Mouse (Mus musculus) heart, adult 9 months (tissue): Measurements from ENCODE around the gene Gsta2.
"Not testable (repeated sequence)": the region's sequence is repeated elsewhere in the genome, so short reads cannot be mapped to it uniquely, and the experiment has no call there.

ENCODE experiments used
- DNase-seq, 2 experiments: peaks; one replicate each; pipeline ENCODE4 v3.0.0; 2022; ENCODE audit warnings: low spot score in 2 of 2

Gsta2 gene

DNA sequence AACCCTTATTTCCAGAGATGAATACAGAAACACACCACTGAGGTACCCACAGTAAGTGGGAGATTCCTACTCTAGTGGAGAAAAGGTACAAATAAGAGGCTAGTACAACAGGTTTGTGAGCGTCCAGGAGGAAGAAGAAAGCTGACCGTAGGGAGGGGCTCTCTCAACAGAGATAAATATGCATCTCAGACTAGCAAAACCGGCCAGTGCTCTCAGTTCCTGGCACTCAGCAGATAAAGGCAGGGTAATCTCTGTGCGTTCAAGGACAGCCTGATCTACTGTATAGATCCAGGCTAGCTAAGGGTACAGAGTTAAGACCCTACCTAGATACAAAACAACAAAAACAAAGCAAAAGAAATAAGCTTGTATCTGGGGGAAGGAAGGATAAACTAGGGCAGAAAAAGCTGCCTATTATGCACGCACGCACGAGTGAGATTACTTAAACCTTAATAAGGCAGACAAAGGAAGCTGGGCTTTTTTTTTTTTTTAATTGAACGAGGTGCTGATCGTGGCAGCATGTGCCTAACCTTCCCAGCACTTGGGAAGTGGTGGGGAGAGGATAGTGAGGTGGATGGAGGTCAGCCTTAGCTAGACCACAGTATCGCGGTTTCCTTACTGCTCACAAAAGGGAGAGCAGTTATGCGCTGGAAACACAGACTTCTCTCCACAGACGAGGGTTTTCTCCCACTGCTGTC lies 10.4 kb upstream of the Gsta2 start:
- DNase-seq: no peak

DNA sequence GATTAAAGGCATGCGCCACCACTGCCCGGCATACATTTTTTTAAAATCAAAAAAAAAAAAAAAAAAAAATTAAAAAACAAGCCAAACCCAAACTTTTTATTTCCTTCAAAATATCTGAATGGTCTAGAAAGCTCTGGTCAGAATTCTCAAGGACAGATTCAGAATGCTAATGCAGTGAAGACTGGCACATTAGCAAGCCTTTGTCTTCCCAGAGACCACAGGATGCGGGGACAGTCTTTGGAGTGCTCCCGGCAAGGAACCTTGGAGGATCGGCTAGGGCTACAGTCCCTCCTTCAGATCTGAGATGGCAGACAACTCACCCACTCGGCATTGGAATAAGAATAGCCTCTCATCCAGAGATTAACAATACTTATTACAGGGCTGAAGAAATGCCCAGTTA lies 9.1 kb upstream of the Gsta2 start:
- DNase-seq: no peak

DNA sequence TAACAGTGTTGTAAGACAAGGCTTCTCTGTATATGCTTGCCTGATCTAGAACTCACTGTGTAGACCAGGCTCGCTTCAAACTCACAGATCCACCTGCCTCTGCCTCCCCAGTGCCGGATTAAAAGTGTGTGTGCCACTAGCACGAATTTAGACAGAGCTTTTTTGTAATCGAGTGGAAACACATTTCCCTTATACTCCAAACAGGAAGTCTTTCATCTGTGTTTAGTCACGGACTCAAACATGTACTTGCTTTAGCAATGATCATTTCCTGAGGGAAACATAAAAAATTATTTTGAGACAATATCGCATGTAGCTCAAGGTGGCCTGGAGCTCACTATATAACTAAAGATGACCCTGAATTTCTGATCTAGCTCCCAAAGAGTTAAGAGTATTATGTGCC lies 7.8 kb upstream of the Gsta2 start:
- DNase-seq: no peak

DNA sequence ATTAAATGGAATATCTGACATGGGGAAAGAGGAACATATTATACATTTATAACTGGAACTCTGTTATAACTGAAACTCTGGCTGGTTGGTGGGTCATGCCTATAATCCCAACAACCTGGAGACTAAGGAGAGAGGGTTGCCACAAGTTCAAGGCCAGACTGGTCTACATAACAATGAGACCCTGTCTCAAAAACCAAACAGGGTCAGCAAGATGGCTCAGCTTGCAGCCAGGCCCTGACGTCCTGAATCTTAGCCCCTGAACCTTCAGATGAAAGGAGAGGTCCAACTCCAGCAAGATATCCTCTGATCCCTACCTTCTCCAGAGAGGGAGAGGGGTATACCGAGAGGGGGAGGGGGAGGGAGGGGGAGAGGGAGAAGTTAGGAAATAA lies 4.9 kb upstream of the Gsta2 start:
- no peak for DNase-seq

DNA sequence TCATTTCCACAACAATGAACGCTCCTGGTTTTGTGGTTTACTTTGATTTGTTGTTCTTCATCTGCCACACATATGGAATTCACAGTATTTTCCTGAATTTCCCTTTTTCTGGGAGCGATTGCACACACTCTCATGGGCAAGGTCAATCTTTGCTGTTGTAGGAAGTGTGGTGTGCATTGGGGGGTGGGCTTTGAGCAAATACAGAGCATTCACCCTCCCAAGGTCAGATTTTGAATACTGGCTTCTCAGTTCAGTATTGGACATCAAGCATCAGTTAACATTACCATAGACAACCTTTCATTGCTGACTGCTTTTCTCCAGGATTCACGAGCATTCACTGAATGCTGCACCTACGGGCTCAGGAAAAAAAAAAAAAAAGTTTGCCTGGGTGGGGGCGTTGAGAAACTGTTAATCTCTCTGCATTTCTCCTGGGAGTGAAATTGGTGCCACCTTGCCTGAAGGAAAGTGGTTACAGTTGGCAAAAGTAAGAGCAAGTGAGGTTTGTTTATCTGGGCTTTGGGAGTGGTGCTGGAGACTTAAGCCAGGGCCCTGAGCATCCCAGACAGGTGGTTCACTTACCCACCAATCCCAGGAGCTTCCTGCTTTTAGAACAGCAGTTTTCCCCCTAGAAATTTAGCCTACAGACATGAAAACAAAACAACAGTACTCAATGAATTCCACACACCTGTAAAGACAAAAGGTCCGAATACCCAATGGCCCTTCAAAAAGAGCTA lies 4.3 kb upstream of the Gsta2 start:
- DNase-seq: no peak

DNA sequence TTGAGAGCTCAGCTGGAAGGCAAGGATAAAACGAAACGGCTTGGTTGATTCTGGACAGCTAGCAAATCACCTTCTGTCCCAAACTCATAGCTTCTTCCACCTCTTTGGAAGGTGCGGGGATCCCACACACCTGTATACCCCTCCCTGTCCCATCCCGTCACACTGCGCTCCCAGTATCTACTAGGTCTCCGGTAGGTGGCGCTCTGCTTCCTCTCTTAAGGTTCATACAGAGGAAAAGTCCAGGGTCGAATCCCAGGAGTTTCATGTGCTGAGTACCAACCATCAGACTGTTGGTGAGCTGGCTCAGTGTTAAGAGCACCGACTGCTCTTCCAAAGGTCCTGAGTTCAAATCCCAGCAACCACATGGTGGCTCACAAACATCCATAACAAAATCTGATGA lies 2.5 kb upstream of the Gsta2 start:
- peak; percentile 9 to 30 for DNase-seq

DNA sequence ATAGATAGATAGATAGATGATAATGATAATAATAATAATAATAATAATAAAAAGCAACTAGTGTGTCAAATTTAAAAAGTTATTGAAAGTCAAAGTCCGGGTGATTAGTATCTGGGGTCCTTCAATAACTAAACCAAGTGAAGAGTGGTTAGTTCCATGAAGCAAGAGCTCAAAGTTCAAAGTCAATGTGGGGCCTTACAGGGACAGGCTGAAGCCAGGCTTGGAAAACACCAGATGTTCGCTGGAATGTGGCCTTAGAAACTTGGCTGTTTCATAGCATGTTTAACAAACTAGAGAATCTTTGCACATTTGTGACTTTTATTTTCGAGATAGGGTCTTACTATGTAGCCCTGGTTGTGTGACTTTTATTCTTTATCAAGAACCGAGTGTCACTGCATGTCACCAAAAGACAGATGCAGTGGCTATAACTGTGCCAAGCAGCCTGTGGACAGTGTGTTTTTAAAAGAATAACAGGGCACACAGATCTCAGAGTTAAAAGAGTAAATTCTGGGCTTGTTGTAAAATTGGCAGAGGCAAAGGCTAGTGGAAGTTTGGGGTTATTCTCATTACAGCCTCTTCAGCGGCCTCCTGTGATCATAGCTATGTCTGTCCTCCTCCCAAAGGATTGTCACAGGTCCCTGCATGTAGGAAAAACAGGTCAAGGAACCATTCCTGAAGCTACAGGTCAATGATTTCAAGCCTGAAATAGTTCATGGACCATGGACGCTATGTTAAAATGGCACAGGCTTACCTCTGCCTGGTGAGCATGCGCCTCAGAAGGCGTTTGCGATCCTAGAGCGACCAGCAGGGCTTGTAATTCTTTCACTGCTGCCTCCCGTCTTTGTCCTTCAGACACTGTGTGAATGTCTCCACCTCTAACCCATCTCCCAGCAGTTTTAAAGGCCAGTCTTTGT lies 666 bp downstream of the Gsta2 start:
- DNase-seq: peak in 1 of 2 experiments; percentile 1

DNA sequence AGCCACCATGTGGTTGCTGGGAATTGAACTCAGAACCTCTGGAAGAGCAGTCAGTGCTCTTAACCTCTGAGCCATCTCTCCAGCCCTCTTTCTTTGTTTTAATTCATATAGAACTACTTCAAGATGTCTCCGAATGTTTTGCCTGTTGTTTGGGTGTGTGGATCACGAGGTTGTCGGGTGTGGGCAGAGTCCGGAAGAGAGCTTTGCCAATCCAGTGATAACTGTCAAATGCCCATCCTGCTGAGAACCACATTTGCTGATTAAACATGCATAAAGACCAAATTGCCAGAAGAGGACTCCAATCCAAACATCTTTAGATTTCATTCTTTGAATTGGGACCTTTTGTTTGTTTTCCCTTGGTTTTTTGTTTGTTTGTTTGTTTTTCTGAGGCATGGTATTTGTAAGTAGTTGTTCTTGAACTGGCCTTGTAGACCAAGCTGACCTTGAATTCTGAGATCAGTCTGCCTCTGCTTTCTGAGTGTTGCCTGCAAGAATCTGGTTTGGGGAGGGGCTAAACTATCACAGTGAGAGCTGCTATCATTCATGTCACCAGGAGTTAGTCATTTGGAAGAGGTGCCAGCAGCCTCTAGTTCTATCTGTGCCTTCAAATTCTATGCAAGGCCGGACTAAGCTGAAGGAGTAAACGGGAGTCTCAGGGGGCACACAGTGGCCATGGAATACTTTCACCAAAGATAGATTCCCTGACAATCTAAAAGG lies 3.9 kb downstream of the Gsta2 start:
- DNase-seq: no peak

DNA sequence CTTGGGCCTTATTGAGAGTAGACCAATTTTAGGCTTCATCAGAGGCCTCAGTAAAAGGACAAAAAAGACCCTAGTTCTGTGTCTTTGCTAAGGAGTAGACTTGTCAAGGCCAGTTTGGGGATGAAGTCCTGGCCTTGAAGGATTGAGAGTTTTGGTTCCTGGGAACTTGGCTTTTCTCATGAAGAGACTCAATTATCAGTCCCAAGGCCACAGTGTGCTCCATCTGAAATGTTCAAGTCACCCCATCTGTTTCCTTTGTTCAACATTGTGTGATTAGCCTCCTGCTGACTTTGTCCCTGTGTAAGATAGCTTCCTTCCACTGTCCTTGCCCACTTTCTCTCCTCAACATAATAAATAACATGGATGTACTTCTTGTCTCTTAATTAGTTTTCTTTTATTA lies 5.6 kb downstream of the Gsta2 start:
- not testable (repeated sequence) for DNase-seq

DNA sequence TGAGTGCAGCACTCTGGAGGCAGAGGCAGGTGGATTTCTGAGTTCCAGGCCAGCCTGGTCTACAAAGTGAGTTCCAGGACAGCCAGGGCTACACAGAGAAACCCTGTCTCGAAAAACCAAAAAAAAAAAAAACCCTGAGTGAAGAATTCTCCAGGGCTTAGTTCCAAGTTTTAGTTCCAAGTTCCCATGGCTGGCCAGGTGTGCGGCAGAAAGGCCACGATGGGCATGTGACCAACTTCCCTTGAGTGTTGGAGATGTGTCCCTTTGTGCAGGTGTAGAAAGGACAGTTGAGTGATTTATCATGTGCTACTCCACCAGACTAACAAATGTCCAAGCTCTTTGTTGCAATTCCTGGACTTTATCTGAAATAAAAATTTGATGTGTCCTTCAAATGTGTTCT lies 6.4 kb downstream of the Gsta2 start:
- not testable (repeated sequence) for DNase-seq

DNA sequence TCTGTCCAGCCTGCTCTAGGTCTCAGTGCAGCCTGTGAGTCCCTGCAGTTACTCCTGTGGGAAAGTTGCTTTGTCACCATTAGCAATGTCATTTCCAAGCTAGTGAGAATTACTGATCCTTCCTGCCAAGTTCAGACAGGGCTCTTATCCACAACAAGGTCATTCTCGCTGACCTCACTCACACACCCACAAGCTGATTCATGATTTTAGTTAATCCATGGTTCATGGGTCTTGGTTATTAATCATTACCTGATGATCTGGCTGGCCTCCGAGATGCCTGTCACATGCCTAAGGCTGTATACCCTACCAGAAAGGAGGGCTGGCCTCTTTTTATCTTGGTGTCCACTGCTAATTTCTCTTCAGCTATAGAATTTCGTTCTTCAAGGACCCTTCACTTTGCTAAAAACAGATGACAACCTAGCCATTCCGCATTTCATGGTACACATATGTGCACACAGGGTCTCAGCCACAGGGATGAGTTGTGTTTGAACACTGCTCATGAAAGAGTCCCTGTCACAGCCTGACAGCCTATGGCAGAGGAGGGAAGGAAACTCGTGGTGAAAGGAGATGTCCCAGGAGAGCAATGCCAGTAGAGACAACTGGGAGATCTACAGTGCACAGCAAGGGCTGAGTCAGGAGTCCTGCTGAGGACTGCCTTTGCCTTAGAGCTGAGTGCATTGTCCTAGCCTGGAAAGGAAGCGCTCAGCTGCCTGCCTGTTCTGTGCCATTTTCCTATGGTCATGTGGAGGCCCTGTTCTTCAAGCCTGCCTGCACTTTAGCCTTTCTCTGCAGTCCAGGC lies 7.2 kb downstream of the Gsta2 start:
- DNase-seq: peak; percentile 19 to 28

DNA sequence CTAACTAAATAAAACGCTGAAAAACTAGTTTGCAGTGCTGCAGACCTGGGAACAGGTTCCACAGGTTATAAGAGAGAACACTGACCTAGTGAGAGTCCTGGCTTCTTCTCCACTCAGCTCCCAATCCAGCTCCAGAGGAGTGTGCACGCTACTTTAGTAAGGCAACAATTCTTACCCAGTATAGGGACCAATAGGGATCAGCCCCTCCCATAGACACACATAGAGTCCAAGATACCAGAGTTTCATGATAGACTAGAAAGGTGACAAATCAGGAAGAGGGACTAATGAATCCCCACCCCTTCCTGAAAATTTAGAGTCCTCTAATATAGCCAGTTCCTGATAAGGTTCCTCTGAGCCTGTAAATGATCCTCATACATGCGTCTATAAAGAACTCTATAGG lies 8.6 kb downstream of the Gsta2 start:
- DNase-seq: no peak

DNA sequence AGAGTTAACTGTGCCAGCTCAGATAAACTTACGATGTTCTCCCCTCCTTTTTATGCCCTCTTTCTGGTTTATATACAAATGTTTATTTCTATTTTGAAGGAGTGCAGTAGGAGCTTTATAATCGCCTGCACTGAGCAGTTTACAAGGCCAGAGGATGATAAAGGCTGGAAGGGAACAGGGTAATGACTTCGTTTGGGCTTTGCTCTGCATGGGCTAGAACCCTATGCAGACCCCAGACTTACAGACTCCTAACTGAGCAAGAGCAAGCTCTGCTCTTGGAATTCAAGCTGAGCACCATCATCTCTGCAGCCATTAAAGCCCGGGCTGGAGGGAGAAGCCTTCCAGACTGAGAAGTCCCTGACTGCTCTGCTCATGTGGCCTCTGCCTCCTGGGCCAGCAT lies 10.4 kb downstream of the Gsta2 start:
- DNase-seq: not testable (repeated sequence)

DNA sequence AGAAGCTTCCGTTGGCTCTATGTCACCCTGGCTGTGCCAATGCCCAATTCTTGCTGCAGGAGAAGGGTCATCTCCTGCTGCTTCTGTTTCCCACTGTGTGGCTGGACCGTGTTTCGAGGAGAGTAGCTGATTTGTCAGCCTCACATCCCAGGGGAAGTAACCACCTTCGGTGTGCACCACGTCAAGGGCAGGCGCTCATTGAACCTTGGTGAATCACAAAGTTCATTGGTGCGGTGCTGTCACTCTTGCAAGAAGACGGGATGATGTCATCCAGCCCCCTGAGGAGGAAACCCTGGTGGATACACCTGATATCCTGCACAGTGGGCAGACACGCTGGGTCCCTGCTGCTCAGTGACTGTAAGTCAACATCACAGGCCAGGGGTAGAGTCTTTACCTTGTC lies 12.5 kb downstream of the Gsta2 start:
- DNase-seq: not testable (repeated sequence)

DNA sequence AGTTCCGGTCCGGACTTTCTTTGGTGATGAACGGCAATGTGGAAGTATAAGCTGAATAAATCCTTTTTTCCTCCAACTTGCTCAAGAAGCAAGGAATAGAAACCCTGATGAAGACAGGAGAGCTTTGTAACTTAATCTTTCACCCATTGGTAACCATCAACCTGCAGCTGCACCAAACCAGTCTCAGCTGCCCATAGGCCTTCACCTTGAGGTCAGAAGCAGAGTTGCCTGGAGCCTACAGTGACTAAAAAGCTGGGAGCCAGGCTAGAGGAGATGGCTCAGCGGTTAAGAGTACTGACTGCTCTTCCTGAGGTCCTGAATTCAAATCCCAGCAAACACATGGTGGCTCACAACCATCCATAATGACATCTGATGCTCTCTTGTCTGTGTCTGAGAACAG lies 13.1 kb downstream of the Gsta2 start:
- not testable (repeated sequence) for DNase-seq

DNA sequence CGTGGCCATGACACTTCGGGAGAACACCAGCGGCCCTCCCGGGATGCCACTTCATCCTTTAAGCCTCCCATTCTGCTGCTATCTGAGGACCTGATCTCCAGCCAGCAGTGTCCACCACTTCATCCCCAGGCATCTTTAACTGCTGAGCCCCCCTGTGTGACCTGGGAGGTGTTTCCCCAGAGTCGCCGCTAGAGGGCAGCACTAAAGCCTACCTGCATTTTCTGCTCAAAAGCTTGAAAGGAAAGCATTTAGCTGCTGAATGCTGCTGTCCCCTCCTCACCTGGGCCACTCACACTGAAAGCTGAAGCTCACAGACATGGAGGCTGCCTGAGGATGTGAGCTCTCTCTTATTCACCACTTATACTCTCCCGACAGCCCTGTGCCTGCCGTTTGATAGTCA lies 15.3 kb downstream of the Gsta2 start:
- DNase-seq: not testable (repeated sequence)

DNA sequence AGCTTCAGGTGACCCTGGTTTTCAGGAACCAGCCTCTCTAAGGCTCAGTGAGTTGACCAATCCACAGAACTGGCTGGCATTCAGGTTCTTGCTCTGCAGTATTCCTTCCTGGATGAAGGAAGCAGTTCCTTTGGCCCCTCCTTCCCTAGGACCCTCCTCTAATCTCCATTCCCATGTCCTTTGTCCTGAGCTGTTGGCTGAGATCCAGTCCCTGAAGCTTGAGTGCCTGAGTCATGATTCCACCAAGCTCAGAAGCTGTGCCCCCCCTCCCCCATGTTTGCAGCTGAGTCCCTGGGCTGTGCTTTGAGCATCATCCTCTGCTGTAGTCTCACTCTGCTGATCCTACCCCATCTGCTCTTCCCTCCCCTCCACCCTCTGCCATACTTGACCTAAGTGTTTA lies 18.5 kb downstream of the Gsta2 start:
- DNase-seq: not testable (repeated sequence)

DNA sequence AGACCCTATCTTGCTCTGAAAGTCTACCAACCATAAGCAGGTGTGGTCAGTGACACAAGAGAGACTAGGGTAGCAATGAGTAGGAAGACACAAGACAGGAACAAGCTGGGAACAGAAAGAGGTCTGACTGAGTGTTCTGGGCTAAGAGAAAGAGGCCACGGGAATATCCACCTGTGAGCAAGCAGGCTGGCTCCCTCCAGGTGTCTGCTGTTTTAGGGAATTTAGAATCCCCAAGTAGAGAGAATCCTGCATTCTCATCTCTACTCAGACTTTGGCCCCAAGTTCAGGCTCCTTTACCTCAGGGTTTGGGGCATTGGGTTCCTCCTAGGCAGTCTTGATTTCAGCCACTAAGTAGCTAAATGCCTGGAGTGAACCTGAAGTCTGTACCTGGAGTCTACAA lies 28.3 kb downstream of the Gsta2 start, which contains the start of gene Omt2b:
Omt2b (plus strand) TSS at position 301 of the 400 bp plus-strand sequence.
- not testable (repeated sequence) for DNase-seq

DNA sequence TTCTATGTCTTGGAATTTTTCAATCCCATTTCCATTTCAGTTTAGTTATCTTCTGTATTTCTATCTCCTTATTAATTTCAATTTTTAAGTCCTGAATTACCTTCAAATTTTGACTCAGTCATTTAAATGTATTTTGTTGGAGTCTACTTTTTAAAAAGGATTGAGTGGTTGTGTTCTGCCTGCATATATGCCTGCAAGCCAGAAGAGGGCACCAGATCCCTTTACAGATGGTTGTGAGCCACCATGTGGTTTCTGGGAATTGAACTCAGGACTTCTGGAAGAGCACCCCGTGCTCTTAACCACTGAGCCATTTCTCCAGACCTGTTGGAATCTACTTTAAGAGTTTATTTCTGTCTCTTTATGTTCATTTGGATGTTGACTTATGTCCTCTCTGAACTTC lies 36.1 kb downstream of the Gsta2 start:
- no peak for DNase-seq

DNA sequence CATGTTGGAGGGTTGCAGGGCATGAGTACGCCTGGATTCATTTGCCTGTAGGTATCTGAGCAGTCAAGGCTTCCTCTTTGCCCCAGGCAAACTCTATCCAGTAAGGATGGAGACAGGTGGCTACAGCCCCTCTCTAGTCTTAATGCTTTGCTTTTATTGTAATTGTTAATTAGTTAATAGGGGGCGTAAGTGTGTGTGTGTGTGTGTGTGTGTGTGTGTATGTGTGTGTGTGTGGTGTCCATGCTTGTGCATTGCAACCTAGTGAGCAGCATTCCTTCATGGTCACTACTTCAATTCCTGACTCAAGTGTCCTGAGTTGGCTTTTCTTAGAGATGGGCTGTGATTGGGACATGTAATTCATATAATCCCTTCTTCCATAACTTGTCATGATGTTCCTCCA lies 40.9 kb downstream of the Gsta2 start, which contains the start of gene Omt2a:
Omt2a (minus strand) TSS at position 101 of the 400 bp plus-strand sequence.
- no peak for DNase-seq

DNA sequence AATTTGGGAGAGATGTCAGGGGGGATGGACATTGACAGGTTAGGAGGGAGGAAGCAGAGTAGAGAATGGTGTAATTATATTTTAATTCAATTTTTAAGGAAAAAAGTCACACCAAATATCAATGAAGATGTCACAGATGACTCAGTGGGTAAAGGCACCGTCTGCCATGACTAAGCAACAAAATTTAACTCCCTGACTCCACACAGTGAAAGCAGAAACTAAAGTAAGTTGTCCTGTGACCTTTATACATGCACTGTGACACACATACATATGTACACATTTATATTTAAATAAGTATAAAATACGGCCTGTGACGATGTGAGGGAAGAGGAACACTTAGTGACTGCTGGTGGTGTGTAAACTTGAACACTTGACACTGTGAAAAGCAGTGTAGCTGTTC lies 47.5 kb downstream of the Gsta2 start:
- not testable (repeated sequence) for DNase-seq
